Comparison of ENCODE assay signal across 15 mouse cellular contexts in the genomic region with DNA sequence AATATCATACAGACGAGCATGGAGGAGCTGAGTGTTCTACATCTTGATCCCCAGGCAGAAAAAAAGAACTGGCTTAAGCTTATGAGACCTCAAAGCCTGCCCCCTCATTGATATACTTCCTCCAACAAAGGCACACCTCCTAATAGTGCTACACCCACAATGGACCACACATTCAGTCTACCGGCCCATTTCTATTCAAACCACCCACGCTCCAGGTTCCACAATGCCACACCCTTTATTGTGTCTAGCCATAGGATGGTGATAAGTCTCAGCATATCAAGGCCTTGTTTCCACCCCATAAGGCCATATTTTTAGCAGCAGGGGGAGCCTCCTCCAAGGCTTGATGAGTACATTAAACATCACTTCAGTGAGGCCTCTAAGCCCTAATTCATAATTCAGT.
"Had no signal": no experiment of that assay in that cellular context is flagged by ENCODE, and none has a peak within 500 bp of the region (broad histone marks: within the 10 kb centered on the region; RNA-seq: fewer than 3 reads in every experiment).

No protein-coding gene starts in this region.

- H3K27me3 ChIP-seq: limb, embryonic 12.5 days; midbrain, embryonic 12.5 days had no signal

- ATAC-seq: midbrain, embryonic 16.5 days had no signal

- H3K9ac ChIP-seq: limb, embryonic 12.5 days; liver, embryonic 14.5 days; midbrain, embryonic 12.5 days had no signal

- H3K4me2 ChIP-seq: limb, embryonic 12.5 days; midbrain, embryonic 12.5 days had no signal

- H3K4me3 ChIP-seq: limb, embryonic 12.5 days; midbrain, embryonic 12.5 days had no signal

- H3K27ac ChIP-seq: kidney, postnatal 0 days; limb, embryonic 12.5 days; liver, embryonic 14.5 days; macrophage; midbrain, embryonic 12.5 days had no signal

- H3K9me3 ChIP-seq: limb, embryonic 12.5 days; midbrain, embryonic 12.5 days had no signal

- DNase-seq: kidney, adult 11 months; kidney, adult 9 months; kidney, postnatal 36 days; layer of hippocampus, adult 9-11 months; lung, adult 2 months; lung, postnatal 10 days; right cerebral cortex, postnatal 14 days; thymus, adult 2 months; thymus, postnatal 36 days had no signal
